Mouse (Mus musculus) C3H10T1/2 (cell line): ENCODE results near the gene Tspan31. TPM values are rescaled to one million over a fixed set of nuclear protein-coding genes. Genes with fewer than 3 reads are reported as not detected.

Source experiments
- polyA plus RNA-seq, 2 experiments: library from polyadenylated mRNA; unstranded; fragments of >200 nt; fragmentation: generic; extraction: Trizol; gene quantifications; one replicate each; pipeline ENCODE4 v1.2.1; 2012; ENCODE audit warnings: missing spikeins in 2 of 2

The Tspan31 gene
- 100 to 1,000 TPM in 1 of 2 experiments, 10 to 100 TPM in 1; 74.9 to 185 TPM for polyA plus RNA-seq

GRCm38 (mm10) chr10:127070190-127071121 is at the start of gene Tspan31:
Gene Tspan31 (minus strand): TSS chr10:127070264.

GRCm38 (mm10) chr10:127075080-127075479 is 5.0 kb upstream of the Tspan31 start, which contains the start of gene Agap2:
Gene Agap2 (plus strand): TSS chr10:127075284.

DNA sequence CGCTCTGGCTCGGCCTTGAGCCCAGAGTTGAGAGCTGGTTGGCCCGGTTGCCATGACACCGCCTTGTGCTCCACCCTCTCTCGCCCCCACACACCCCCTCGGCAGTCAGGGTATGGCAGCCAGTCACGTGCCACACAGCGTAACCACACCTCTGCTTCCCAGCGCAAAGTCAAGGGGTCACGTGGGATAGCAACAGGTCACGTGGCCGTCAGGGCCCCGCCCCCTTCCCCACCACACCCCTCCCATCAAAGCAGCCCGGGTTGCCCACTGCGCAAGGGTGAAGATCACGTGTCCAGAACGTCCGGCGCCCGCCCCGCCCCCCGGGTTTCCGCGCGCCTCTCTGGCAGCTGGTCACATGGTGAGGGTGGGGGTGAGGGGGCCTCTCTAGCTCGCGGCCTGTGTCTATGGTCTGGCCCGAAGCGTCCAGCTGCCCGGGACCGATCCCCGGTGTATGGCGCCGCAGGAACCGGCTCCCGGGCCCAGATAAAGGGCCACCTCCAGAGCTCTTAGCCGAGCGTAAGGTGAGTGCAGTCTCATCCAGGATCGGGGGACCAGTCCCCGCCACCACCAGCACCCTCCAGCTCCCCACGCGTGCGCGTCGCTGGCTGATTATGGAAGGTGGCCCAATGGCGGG is 6.7 kb downstream of the Tspan31 start, which contains the start of gene Cdk4:
Cdk4 (plus strand) TSS at position 296 of the 634 bp plus-strand sequence.

DNA sequence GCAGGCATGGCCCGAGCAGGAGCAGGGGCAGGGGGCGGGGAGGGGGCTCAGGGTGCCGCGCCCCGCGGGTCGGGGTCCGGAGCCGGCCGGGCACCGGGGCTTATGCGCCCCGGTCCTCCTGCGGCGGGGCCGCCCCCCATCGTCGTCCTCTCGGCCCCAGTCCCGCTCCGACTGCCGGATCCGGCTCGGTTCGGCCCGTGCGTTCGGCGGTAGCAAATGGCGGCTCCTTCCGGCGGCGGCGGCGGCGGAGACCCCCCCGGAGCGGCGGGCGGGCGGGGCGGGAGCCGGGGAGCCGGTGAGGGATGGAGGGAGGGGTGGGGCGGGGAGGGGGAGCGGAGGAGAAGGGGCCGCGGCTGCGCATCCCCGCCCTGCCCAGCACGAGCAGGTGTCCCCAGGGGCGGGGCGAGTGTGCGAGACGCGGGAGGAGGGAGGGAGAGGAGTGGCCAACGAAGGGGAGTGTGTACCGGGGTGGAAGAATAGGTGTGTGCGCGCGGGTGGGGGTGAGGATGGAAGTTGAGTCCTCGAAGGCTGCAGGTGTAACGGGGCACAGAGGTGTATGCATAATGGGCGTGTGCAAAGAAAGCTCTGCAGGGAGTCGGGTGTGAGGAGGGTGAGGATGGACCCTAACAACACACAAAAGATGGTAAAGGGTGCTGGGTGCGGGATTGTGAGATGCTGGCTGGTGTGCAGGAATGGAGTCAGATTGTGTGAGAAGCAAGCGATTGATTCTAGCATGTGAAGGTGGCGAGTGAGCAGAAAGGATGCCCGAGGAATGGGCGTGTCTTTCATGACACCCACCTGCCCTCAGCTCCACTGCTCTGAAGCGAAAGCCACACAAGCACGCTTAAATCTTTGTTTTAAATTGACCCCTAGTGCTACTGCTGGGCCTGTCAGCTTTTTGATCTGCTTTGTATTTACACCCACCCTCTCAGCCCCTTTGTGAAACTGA is 9.8 kb downstream of the Tspan31 start, which contains the start of gene March9:
March9 (minus strand) TSS at position 217 of the 949 bp plus-strand sequence.

GRCm38 (mm10) chr10:127047954-127048353 is 22.1 kb downstream of the Tspan31 start, which contains the start of gene Cyp27b1:
Gene Cyp27b1 (plus strand): TSS chr10:127048250.

GRCm38 (mm10) chr10:127041274-127041766 is 28.7 kb downstream of the Tspan31 start, which contains the start of the genes Mettl1 and Eef1akmt3:
Gene Mettl1 (plus strand): TSS chr10:127041414.
Gene Eef1akmt3 (minus strand): TSS chr10:127041513.

GRCm38 (mm10) chr10:127030336-127031296 is 39.4 kb downstream of the Tspan31 start, which contains the start of gene Tsfm:
Gene Tsfm (minus strand): TSS chr10:127030840.

Other genes with a start within 250 kb of the Tspan31 start
- 10 to 100 TPM; 13.2 to 19.2 TPM for gene Atp23, start 168.9 kb downstream of the Tspan31 start, polyA plus RNA-seq
- gene Ctdsp2, start 91.5 kb downstream of the Tspan31 start, polyA plus RNA-seq = 100 to 1,000 TPM in 1 of 2 experiments, 10 to 100 TPM in 1; 55.9 to 178 TPM
- gene Avil, start 69.6 kb downstream of the Tspan31 start, polyA plus RNA-seq = 1 to 10 TPM in 1 of 2 experiments, under 1 TPM in 1; 0.08 to 1.8 TPM
- 10 to 100 TPM; 33.2 to 45.3 TPM for gene Tsfm, start 39.4 kb downstream of the Tspan31 start, polyA plus RNA-seq
- 10 to 100 TPM; 11.5 to 42.6 TPM for gene Mettl1, start 28.9 kb downstream of the Tspan31 start, polyA plus RNA-seq
- gene Eef1akmt3, start 28.8 kb downstream of the Tspan31 start, polyA plus RNA-seq = under 1 TPM; 0.05 to 0.14 TPM
- gene Cyp27b1, start 22.0 kb downstream of the Tspan31 start, polyA plus RNA-seq = 1 to 10 TPM in 1 of 2 experiments, under 1 TPM in 1; 0.06 to 1.1 TPM
- gene March9, start 10.1 kb downstream of the Tspan31 start, polyA plus RNA-seq = 10 to 100 TPM; 11.7 to 15.1 TPM
- gene Cdk4, start 6.7 kb downstream of the Tspan31 start, polyA plus RNA-seq = 100 to 1,000 TPM; 769 to 844 TPM
- 10 to 100 TPM in 1 of 2 experiments, under 1 TPM in 1; 0.85 to 10.7 TPM for gene Agap2, start 5.0 kb upstream of the Tspan31 start, polyA plus RNA-seq
- 100 to 1,000 TPM in 1 of 2 experiments, 10 to 100 TPM in 1; 27.4 to 134 TPM for gene Os9, start 50.9 kb upstream of the Tspan31 start, polyA plus RNA-seq
- 10 to 100 TPM in 1 of 2 experiments, 1 to 10 TPM in 1; 4.1 to 18.6 TPM for gene B4galnt1, start 95.0 kb upstream of the Tspan31 start, polyA plus RNA-seq
- gene Slc26a10, start 110.4 kb upstream of the Tspan31 start, polyA plus RNA-seq = under 1 TPM; 0.14 to 0.66 TPM
- gene Arhgef25, start 119.8 kb upstream of the Tspan31 start, polyA plus RNA-seq = 100 to 1,000 TPM in 1 of 2 experiments, 10 to 100 TPM in 1; 23.6 to 137 TPM
- gene Dtx3, start 125.5 kb upstream of the Tspan31 start, polyA plus RNA-seq = 10 to 100 TPM; 26.0 to 79.0 TPM
- 10 to 100 TPM in 1 of 2 experiments, 1 to 10 TPM in 1; 9.1 to 33.4 TPM for gene Pip4k2c, start 141.3 kb upstream of the Tspan31 start, polyA plus RNA-seq
- under 1 TPM; 0.02 to 0.37 TPM for gene Kif5a, start 193.1 kb upstream of the Tspan31 start, polyA plus RNA-seq
- 100 to 1,000 TPM; 146 to 282 TPM for gene Dctn2, start 196.1 kb upstream of the Tspan31 start, polyA plus RNA-seq
- 10 to 100 TPM in 1 of 2 experiments, 1 to 10 TPM in 1; 7.6 to 30.7 TPM for gene Mbd6, start 218.8 kb upstream of the Tspan31 start, polyA plus RNA-seq
- 100 to 1,000 TPM in 1 of 2 experiments, 10 to 100 TPM in 1; 60.5 to 213 TPM for gene Mars, start 241.5 kb upstream of the Tspan31 start, polyA plus RNA-seq